Mouse (Mus musculus) embryonic facial prominence, embryonic 10.5 days (tissue): ENCODE measurements around the gene Cd276. TPM values are rescaled to one million over a fixed set of nuclear protein-coding genes. Genes with fewer than 3 reads are reported as not detected.
A peak's percentile ranks its signal among the peaks of the same experiment; 100 is the strongest.

ENCODE experiments used
- DNase-seq: peaks from one replicate; pipeline ENCODE4 v3.0.0-alpha.2; 2017; ENCODE audit warnings: low spot score
- H3K27ac ChIP-seq: fragments of 300-500 bp; sonication (generic); replicated peaks from 2 replicates; pipeline ENCODE4 v1.5.1; 2016; ENCODE audit warnings: mild to moderate bottlenecking
- H3K27me3 ChIP-seq: fragments of 300-500 bp; sonication (generic); replicated peaks from 2 replicates; pipeline ENCODE4 v1.6.1; 2016; ENCODE audit warnings: low read depth, mild to moderate bottlenecking; ENCODE audit not compliant: poor library complexity, severe bottlenecking
- H3K36me3 ChIP-seq: fragments of 300-500 bp; sonication (generic); replicated peaks from 2 replicates; pipeline ENCODE4 v1.6.1; 2016; ENCODE audit warnings: mild to moderate bottlenecking, moderate library complexity
- H3K4me1 ChIP-seq: fragments of 300-500 bp; sonication (generic); 2 replicates; pipeline ENCODE4 v1.6.1; 2016
- H3K4me3 ChIP-seq: fragments of 300-500 bp; sonication (generic); 2 replicates; pipeline ENCODE4 v1.5.1; 2016; ENCODE audit warnings: mild to moderate bottlenecking, moderate library complexity
- H3K9me3 ChIP-seq: fragments of 300-500 bp; sonication (generic); 2 replicates; pipeline ENCODE4 v1.6.1; 2016; ENCODE audit warnings: mild to moderate bottlenecking
- WGBS: fragments of 180-500 bp; shearing (Covaris S2); methylation state at CpG from one replicate; pipeline ENCODE4 v1.1.7; 2016; 5-methylcytosine and 5-hydroxymethylcytosine counted together
- polyA plus RNA-seq: library from polyadenylated mRNA; unstranded; fragments of >200 nt; fragmentation: Nextera tagmentation; extraction: Ambion mirVana; gene quantifications from 2 replicates; pipeline ENCODE4 v1.2.1, GENCODE M21; 2016

The Cd276 gene
- polyA plus RNA-seq, 1 experiment from 2014 or later: 49.7 TPM

DNA sequence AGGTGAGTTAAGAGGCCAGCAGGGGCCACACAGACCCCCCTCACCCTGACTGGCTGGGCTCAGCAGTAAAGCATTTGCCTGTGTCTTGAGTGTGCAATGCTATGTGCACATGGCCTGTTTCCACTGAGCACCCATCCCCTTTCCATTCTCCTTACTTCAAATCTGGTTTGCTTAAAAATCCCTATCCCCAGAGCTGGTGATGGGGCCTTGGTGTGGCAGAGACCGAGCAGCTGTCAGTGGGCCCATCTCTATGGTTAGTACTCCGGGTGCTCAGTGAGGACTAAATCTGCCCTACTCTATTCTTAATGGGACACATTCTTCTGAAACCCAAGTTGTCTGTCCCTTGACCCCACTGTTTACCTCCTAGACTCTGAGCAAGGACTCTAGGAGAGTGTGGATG is 64.8 kb downstream of the Cd276 start:
- DNase-seq: no peak
- H3K4me3 ChIP-seq: peak overlapping the region; percentile 79; the same call in 1 of the 2 replicates
- H3K27me3 ChIP-seq: peaks cover 73% of the 10 kb centered on the region
- H3K36me3 ChIP-seq: peaks cover 3% of the 10 kb centered on the region; the same call in 1 of the 2 replicates
- no peaks in the 10 kb centered on the region for H3K9me3 ChIP-seq
- peaks cover 45% of the 10 kb centered on the region for H3K4me1 ChIP-seq
- WGBS: 50% methylated on average over 2 of the region's 2 CpGs
- no peak overlapping the region for H3K27ac ChIP-seq

DNA sequence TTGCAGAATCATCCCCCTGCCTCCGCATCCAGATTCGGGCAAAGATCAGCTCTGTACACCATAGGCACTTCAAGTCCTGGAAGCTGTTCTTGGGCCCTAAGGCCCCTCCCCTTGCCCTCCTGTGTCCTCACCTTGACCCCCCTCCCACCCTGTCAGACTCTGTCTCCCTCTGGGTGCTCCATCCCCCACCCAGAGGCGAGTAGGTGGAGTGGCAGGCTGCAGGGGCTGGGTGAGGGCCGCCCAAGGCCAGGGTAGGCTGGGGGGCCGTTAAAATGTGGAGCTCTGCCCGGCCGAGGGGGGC is 65.4 kb downstream of the Cd276 start:
- WGBS: 8% methylated on average over 7 of the region's 7 CpGs
- peaks cover 3% of the 10 kb centered on the region; the same call in 1 of the 2 replicates for H3K36me3 ChIP-seq
- no peaks in the 10 kb centered on the region for H3K9me3 ChIP-seq
- 0 out of 2 replicates have a peak overlapping the region, but pooled peaks have one; percentile 36 for H3K27ac ChIP-seq
- H3K4me3 ChIP-seq: peak overlapping the region; percentile 79
- DNase-seq: peak; percentile 14
- H3K4me1 ChIP-seq: peaks cover 45% of the 10 kb centered on the region
- peaks cover 79% of the 10 kb centered on the region for H3K27me3 ChIP-seq

DNA sequence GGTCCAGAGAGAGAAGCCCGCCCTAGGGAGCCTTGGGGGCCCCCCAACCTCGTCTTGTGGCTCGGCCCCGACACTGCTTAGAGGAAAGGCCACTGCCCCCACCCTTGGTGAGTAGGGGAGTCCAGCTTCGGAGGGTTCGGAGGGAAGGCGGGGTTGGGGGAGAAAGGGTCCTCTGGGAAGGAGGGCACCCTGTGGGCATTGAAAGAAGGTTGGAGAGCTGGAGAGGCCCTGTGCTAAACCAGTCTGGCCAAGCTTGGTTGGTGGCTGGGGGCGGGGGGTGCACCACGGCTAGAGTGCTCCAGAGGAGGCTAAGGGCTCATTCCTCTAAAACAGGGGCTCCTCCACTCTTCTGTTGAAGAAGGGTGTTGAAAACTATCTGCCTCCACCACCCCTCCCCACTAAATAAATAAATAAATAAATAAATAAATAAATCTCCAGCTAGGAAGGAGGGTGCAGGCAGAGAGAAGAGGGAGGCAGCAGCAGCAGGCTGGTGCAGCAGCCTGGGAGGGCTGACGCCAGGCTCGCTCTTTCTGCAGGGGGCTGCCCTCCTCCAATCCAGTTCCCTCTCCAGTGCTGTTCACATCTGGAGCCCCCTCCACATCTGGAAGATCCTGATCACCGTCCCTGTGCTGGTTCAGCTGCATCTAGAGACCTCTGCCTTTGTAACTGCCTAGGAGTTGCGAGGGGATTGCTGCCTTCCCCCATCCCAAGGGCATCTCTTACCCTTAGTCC is 65.9 kb downstream of the Cd276 start:
- WGBS: 2% methylated on average over 13 of the region's 13 CpGs
- H3K27ac ChIP-seq: peak overlapping the region; percentile 89
- peaks cover 83% of the 10 kb centered on the region for H3K27me3 ChIP-seq
- no peaks in the 10 kb centered on the region for H3K9me3 ChIP-seq
- peak overlapping the region; percentile 79 for H3K4me3 ChIP-seq
- peaks cover 45% of the 10 kb centered on the region for H3K4me1 ChIP-seq
- DNase-seq: peak; percentile 43
- H3K36me3 ChIP-seq: peaks cover 3% of the 10 kb centered on the region; the same call in 1 of the 2 replicates

DNA sequence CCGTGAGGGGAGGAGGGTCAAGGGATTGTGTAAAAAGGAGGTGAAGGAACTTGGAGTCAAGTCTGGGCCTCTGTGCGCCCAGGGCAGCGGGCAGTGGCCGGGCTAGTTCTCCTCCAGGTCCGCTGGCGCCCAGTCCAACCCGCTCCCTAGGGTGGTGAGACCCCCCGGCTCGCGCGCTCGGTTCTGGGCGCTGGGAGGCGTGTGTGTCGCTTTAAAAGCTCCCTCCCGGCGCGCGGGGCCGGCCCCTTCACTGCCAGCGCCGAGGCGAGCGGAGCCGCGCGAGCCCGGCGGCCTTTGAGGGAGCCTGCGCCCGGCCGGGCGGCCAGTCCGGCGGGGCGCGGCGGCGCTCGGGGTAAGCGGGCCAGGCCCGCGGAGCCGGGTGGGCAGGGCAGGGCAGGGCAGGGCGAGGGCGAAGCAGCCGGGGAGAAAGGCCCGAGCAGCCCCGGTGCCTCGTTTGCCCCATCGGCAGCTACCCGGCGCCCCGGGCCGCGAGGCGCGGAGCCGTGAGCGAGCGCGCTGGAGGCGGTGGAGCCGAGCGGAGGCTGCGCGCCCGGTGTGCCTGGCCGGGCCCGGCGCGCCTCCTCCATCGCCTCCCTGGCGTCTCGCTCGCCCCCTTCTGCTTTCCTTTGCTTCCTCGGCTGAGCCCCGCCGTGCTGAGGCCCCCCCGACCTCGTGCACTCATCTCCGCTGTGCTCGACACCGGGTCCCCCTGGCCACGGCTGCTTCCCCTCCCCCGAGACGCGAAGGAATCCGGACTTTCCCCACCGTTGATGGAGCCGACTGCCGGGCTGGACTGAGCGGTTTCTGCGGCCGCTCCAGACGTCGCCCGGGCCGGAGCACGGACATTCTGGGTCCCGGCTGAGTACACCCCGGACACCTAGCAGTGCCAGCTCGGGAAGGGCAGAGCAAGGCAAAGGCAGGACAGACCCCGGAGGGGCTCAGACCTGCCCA is 67.1 kb downstream of the Cd276 start, which contains the start of gene Insyn1:
Insyn1 (plus strand) TSS at position 753 of the 951 bp plus-strand sequence.
- Histone ChIP-seq H3K36me3 (peaks cover 3% of the 10 kb centered on the region; the same call in 1 of the 2 replicates), H3K4me1 (peaks cover 45% of the 10 kb centered on the region), H3K9me3 (no peaks in the 10 kb centered on the region), H3K27me3 (peaks cover 85% of the 10 kb centered on the region), H3K27ac (peak within 1 kb of the TSS; percentile 89), H3K4me3 (peak within 1 kb of the TSS; percentile 79)
- DNase-seq: peak; percentile 83
- WGBS: under 1% methylated on average over 104 of the region's 104 CpGs

DNA sequence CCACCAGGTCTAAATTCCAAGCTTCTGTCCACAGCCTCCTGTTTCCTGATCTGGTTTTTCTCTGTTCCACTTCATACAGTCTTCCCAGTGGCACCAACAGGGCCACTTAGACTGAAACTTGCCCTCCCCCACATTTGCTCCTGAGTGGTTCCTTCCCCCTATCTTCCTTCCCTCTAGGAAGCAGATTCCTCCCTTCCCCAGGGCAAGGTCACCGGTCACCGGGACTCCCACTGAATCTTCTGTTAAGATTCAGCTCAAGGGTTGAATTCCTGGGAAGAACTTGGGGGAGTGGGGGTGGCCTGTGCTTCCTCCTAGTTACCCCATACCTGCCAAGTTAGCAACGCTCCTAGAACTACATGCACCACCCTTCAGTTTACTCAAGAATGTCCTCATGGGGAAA is 68.2 kb downstream of the Cd276 start:
- 9% methylated on average over 3 of the region's 3 CpGs for WGBS
- Histone ChIP-seq H3K4me1 (peaks cover 45% of the 10 kb centered on the region), H3K27me3 (peaks cover 86% of the 10 kb centered on the region), H3K36me3 (peaks cover 2% of the 10 kb centered on the region; the same call in 1 of the 2 replicates), H3K9me3 (no peaks in the 10 kb centered on the region), H3K27ac (no peak overlapping the region), H3K4me3 (peak overlapping the region; percentile 79; the same call in 1 of the 2 replicates)
- no peak for DNase-seq

Other genes with a start within 250 kb of the Cd276 start
- 7.0 and 11.9 TPM in 2 replicates for gene Loxl1, start 242.3 kb downstream of the Cd276 start, polyA plus RNA-seq
- gene Tbc1d21, start 185.0 kb downstream of the Cd276 start, polyA plus RNA-seq: not detected in 2 replicates
- 0.85 and 1.1 TPM in 2 replicates for gene Insyn1, start 66.8 kb downstream of the Cd276 start, polyA plus RNA-seq
- 51.3 and 53.5 TPM in 2 replicates for gene Nptn, start 26.8 kb upstream of the Cd276 start, polyA plus RNA-seq
- 1.3 and 1.9 TPM in 2 replicates for gene Rec114, start 188.5 kb upstream of the Cd276 start, polyA plus RNA-seq